Mouse (Mus musculus): ENCODE measurements at regions not wholly inside any gene's neighbourhood (a gene's known extent, or its start where the extent isn't known, plus 50 kb on each side); places are given as distances from the start of the nearest gene placed in this dataset.

GRCm38 (mm10) chr5:40441239-40441638 lies 686.0 kb upstream of the Hs3st1 start:
- no peak for ATAC-seq (ENCODE audit: low TSS enrichment)

GRCm38 (mm10) chr5:40402721-40403120 lies 647.4 kb upstream of the Hs3st1 start:
- ATAC-seq (ENCODE audit: low TSS enrichment), result peak; percentile 98

GRCm38 (mm10) chr5:40394798-40395197 lies 639.5 kb upstream of the Hs3st1 start:
- peak; percentile 99 for ATAC-seq (ENCODE audit: low TSS enrichment)

GRCm38 (mm10) chr5:40389591-40389990 lies 634.3 kb upstream of the Hs3st1 start:
- ATAC-seq (ENCODE audit: low TSS enrichment), result no peak

GRCm38 (mm10) chr5:40366956-40367355 lies 611.7 kb upstream of the Hs3st1 start:
- no peak for ATAC-seq (ENCODE audit: low TSS enrichment)

- ATAC-seq (ENCODE audit: low TSS enrichment), result no peak
These were observed 576.0 kb upstream of the Hs3st1 start for GRCm38 (mm10) chr5:40331237-40331636.

- ATAC-seq (ENCODE audit: low TSS enrichment), result no peak
These were observed 553.2 kb upstream of the Hs3st1 start for GRCm38 (mm10) chr5:40308510-40308909.

- peak; percentile 91 for ATAC-seq (ENCODE audit: low TSS enrichment)
These were observed 549.5 kb upstream of the Hs3st1 start for GRCm38 (mm10) chr5:40304777-40305176.

- ATAC-seq (ENCODE audit: low TSS enrichment), result no peak
These were observed 539.8 kb upstream of the Hs3st1 start for GRCm38 (mm10) chr5:40294868-40295693.

GRCm38 (mm10) chr5:40282330-40282729 lies 527.1 kb upstream of the Hs3st1 start:
- ATAC-seq (ENCODE audit: low TSS enrichment), result peak; percentile 52; the same call in 1 of the 2 replicates

GRCm38 (mm10) chr5:40246664-40247063 lies 491.4 kb upstream of the Hs3st1 start:
- peak; percentile 97 for ATAC-seq (ENCODE audit: low TSS enrichment)
